Mouse (Mus musculus) CH12.LX (cell line): Measurements from ENCODE around the gene Klhl8. TPM values are rescaled to one million over a fixed set of nuclear protein-coding genes. Genes with fewer than 3 reads are reported as not detected.
A peak's percentile ranks its signal among the peaks of the same experiment; 100 is the strongest.

Experiments used
- DNase-seq: peaks from one replicate; pipeline ENCODE4 v3.0.0-alpha.2; 2013; ENCODE audit errors: extremely low read depth
- H3K27ac ChIP-seq: 2 replicates; pipeline ENCODE4 v1.5.1; 2012; ENCODE audit warnings: low read depth, mild to moderate bottlenecking, control low read depth, moderate library complexity; ENCODE audit not compliant: insufficient read depth
- H3K27me3 ChIP-seq: replicated peaks from 2 replicates; pipeline ENCODE3; 2012; ENCODE audit warnings: inconsistent platforms
- H3K36me3 ChIP-seq, 2 experiments: replicated peaks in 1 of 2; 2 replicates each; pipeline versions ENCODE3 to v1.6.1; 2012; ENCODE audit warnings: inconsistent platforms in 1 of 2, low read length in 1 of 2, mild to moderate bottlenecking in 1 of 2, mixed read lengths in 1 of 2, moderate library complexity in 1 of 2; ENCODE audit not compliant: control insufficient read depth in 1 of 2, insufficient read depth in 1 of 2
- H3K4me1 ChIP-seq, 2 experiments: 2 replicates each; pipeline ENCODE4 v1.6.1; 2012; ENCODE audit warnings: inconsistent platforms in 1 of 2, moderate library complexity in 1 of 2; ENCODE audit not compliant: insufficient read depth in 2 of 2, control insufficient read depth in 1 of 2
- H3K4me2 ChIP-seq: 2 replicates; pipeline ENCODE4 v1.6.1; 2012; ENCODE audit warnings: low read depth, mild to moderate bottlenecking, control low read depth; ENCODE audit not compliant: poor library complexity, insufficient read depth, severe bottlenecking
- H3K4me3 ChIP-seq, 3 experiments: fragments of 150-350 bp in 1 of 3; sonication (generic) in 1 of 3; replicated peaks in 1 of 3; 2 replicates each; pipeline versions ENCODE3 to v1.5.1; 2011 to 2012; ENCODE audit warnings: low read depth in 2 of 3, low read length in 2 of 3, mild to moderate bottlenecking in 2 of 3, moderate library complexity in 2 of 3, control low read depth in 1 of 3, improper control_type of control experiment in 1 of 3, inconsistent platforms in 1 of 3, mixed read lengths in 1 of 3; ENCODE audit not compliant: poor library complexity in 1 of 3
- H3K79me2 ChIP-seq: replicated peaks from 2 replicates; pipeline ENCODE4 v1.6.1; 2012; ENCODE audit warnings: mild to moderate bottlenecking, moderate library complexity; ENCODE audit not compliant: control insufficient read depth, poor library complexity, insufficient read depth, severe bottlenecking; ENCODE audit errors: extremely low read depth
- H3K9ac ChIP-seq: 2 replicates; pipeline ENCODE4 v1.6.1; 2012; ENCODE audit warnings: low read depth, mild to moderate bottlenecking, control low read depth, moderate library complexity; ENCODE audit not compliant: insufficient read depth
- H3K9me3 ChIP-seq: replicated peaks from 2 replicates; pipeline ENCODE3; 2012; ENCODE audit warnings: low read length, inconsistent platforms, mixed read lengths
- CHD2 ChIP-seq: IDR thresholded peaks from 2 replicates; pipeline ENCODE4 v1.6.1; 2011; ENCODE audit warnings: low read length, improper control_type of control experiment
- CTCF ChIP-seq, 2 experiments: IDR thresholded peaks in 1 of 2; conservative IDR thresholded peaks in 1 of 2; 2 replicates each; pipeline ENCODE4 v1.5.1; 2011 to 2012; ENCODE audit warnings: low read depth in 2 of 2, low read length in 2 of 2, improper control_type of control experiment in 1 of 2, inconsistent platforms in 1 of 2, mild to moderate bottlenecking in 1 of 2, moderate library complexity in 1 of 2
- E2F4 ChIP-seq: IDR thresholded peaks from 2 replicates; pipeline ENCODE4 v1.6.1; 2011; ENCODE audit warnings: low read depth, low read length, improper control_type of control experiment; ENCODE audit not compliant: insufficient replicate concordance
- ELF1 ChIP-seq: IDR thresholded peaks from 2 replicates; pipeline ENCODE4 v1.6.1; 2014; ENCODE audit warnings: low read depth, mild to moderate bottlenecking, inconsistent platforms, low read length, improper control_type of control experiment
- GABPA ChIP-seq: IDR thresholded peaks from 2 replicates; pipeline ENCODE4 v1.6.1; 2012; ENCODE audit warnings: low read depth, low read length, improper control_type of control experiment, inconsistent platforms; ENCODE audit not compliant: insufficient replicate concordance
- HCFC1 ChIP-seq: IDR thresholded peaks from 2 replicates; pipeline ENCODE4 v1.6.1; 2012; ENCODE audit warnings: low read depth, mild to moderate bottlenecking, inconsistent platforms, low read length, improper control_type of control experiment
- IRF4 ChIP-seq: IDR thresholded peaks from 2 replicates; pipeline ENCODE4 v1.6.1; 2014; ENCODE audit warnings: low read depth, mild to moderate bottlenecking, inconsistent platforms, low read length, improper control_type of control experiment
- JUND ChIP-seq: conservative IDR thresholded peaks from 2 replicates; pipeline ENCODE4 v1.6.1; 2011; ENCODE audit warnings: low read depth, low read length, improper control_type of control experiment
- MAFK ChIP-seq: IDR thresholded peaks from 2 replicates; pipeline ENCODE4 v1.6.1; 2011; ENCODE audit warnings: low read length, improper control_type of control experiment; ENCODE audit not compliant: insufficient replicate concordance
- MAX ChIP-seq: IDR thresholded peaks from 2 replicates; pipeline ENCODE4 v1.6.1; 2011; ENCODE audit warnings: low read length, improper control_type of control experiment
- NELFE ChIP-seq: IDR thresholded peaks from 2 replicates; pipeline ENCODE4 v1.6.1; 2011; ENCODE audit warnings: low read depth, low read length, improper control_type of control experiment
- NRF1 ChIP-seq: IDR thresholded peaks from 2 replicates; pipeline ENCODE4 v1.6.1; 2014; ENCODE audit warnings: low read depth, mild to moderate bottlenecking, inconsistent platforms, low read length, improper control_type of control experiment, moderate library complexity
- PAX5 ChIP-seq: IDR thresholded peaks from 2 replicates; pipeline ENCODE4 v1.6.1; 2012; ENCODE audit warnings: low read length, inconsistent platforms, mixed read lengths
- POLR2AphosphoS2 ChIP-seq: IDR thresholded peaks from 2 replicates; pipeline ENCODE4 v1.6.1; 2011; ENCODE audit warnings: low read depth, low read length, improper control_type of control experiment
- RAD21 ChIP-seq: IDR thresholded peaks from 2 replicates; pipeline ENCODE4 v1.6.1; 2011; ENCODE audit warnings: low read depth, mild to moderate bottlenecking, low read length, improper control_type of control experiment, moderate library complexity
- RCOR1 ChIP-seq: conservative IDR thresholded peaks from 2 replicates; pipeline ENCODE4 v1.6.1; 2012; ENCODE audit warnings: low read depth, mild to moderate bottlenecking, inconsistent platforms, low read length, improper control_type of control experiment
- ZKSCAN1 ChIP-seq: IDR thresholded peaks from 2 replicates; pipeline ENCODE4 v1.6.1; 2012; ENCODE audit warnings: low read depth, inconsistent platforms, low read length, improper control_type of control experiment, borderline replicate concordance
- dilution Hi-C: fragments of 300-500 bp; cut with MboI; formaldehyde crosslinking; loops from 2 replicates; pipeline ENCODE4 v1.14.3; 2020; ENCODE audit warnings: low sequenced_read_pairs; ENCODE audit not compliant: extremely low pct_unique_long_range_greater_than_20kb, extremely low pct_ligation_motif_present
- in situ Hi-C: fragments of 300-500 bp; cut with MboI; formaldehyde crosslinking; loops from 3 replicates; pipeline ENCODE4 v1.14.3; 2019; ENCODE audit warnings: low sequenced_read_pairs, low pct_ligation_motif_present, low pct_unique_long_range_greater_than_20kb, mixed read lengths
- polyA plus RNA-seq: library from polyadenylated mRNA; unstranded; fragments of >175 nt; gene quantifications from 2 replicates; pipeline ENCODE4 v1.2.1, GENCODE M21; 2012; ENCODE audit warnings: low read depth; ENCODE audit not compliant: insufficient read length
- total RNA-seq, 2 experiments: library from RNA; depleted of rRNA; stranded (reverse); fragments of 300-350 nt in 1 of 2; fragments of >200 nt in 1 of 2; gene quantifications; 2 replicates each; pipeline ENCODE4 v1.2.3; 2012 to 2014

Klhl8 gene
- total and polyA plus RNA-seq, 3 experiments: 3.4 to 15.6 (median 5.4) TPM

DNA sequence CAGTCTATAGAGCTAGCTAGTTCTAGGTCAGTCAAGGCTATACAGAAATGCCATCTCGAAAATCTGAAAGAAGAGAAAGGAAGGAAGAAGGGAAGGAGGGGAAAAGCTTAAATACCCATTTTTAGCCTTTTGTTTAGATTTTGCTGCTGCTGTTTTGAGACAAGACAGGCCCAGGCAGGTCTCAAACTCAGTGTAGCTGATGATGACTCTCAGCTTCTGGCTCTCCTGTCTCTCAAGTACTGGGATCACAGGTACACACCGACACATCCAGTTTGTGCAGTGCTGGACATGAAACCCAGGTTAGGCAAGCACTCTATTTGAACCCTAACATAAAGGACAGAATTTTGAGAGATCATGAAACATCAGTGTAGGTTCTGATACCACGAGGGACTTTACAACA, 1.6 kb downstream of the Klhl8 start:
- dilution Hi-C loops: no loop called here
- in situ Hi-C loops: no loop called here

DNA sequence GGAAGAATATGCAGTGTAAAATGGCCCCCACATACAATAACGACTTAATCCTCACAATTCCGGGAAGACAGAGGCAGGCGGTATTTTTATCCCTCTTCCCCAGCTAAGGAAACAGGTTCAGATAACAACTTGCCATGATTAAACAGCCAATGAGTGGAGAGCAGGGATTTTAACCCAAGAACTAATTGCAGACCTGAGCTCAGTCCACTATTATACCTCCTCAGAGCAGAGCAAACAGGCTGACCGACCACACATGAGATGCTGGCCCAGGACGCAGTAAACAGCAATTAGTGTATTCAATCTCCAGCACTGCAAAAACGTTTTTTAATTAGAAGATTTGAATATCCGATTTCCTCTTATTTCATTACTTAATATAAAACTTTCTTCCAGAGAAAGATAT, 2.2 kb downstream of the Klhl8 start:
- dilution Hi-C loops: no loop called here
- TF ChIP-seq CHD2 (no peak), ELF1 (no peak), POLR2AphosphoS2 (no peak)
- TF ChIP-seq, all 38 proteins: peak for 0
- Histone ChIP-seq H3K79me2 (peaks cover 2% of the 10 kb centered on the region; the same call in 1 of the 2 replicates), H3K27me3 (peaks cover 5% of the 10 kb centered on the region), H3K9ac (no peak overlapping the region), H3K4me2 (no peak overlapping the region), H3K4me1 (peaks cover 12 to 25% of the 10 kb centered on the region in 2 experiments), H3K27ac (no peak overlapping the region), H3K36me3 (no peaks in the 10 kb centered on the region), H3K4me3 (no peak overlapping the region), H3K9me3 (no peaks in the 10 kb centered on the region)
- in situ Hi-C loops: no loop called here
- no peak for DNase-seq

More for the DNA sequence above, 1.6 kb downstream of the Klhl8 start:
- no peak for DNase-seq
- Histone ChIP-seq H3K79me2 (no peaks in the 10 kb centered on the region; the same call in 1 of the 2 replicates), H3K9me3 (no peaks in the 10 kb centered on the region), H3K27me3 (peaks cover 5% of the 10 kb centered on the region), H3K4me3 (no peak overlapping the region), H3K36me3 (no peaks in the 10 kb centered on the region), H3K27ac (no peak overlapping the region), H3K9ac (peak overlapping the region; percentile 21; the same call in 1 of the 2 replicates), H3K4me1 (peaks cover 14 to 31% of the 10 kb centered on the region in 2 experiments), H3K4me2 (peak overlapping the region; percentile 46)
- TF ChIP-seq HCFC1: no peak
- no peak for TF ChIP-seq POLR2AphosphoS2
- TF ChIP-seq RCOR1: no peak
- no peak for TF ChIP-seq IRF4
- TF ChIP-seq CTCF (conservative IDR thresholded peaks at IDR 0.05 in 1 of 2, IDR thresholded peaks at IDR 0.05 in 1 of 2; ENCODE audit: low read depth in 2 of 2, low read length in 2 of 2): no peak
- no peak for TF ChIP-seq GABPA
- no peak for TF ChIP-seq JUND
- no peak for TF ChIP-seq MAX
- no peak for TF ChIP-seq RAD21
- TF ChIP-seq MAFK: no peak
- no peak for TF ChIP-seq ZKSCAN1
- TF ChIP-seq PAX5: no peak
- TF ChIP-seq NELFE: no peak
- TF ChIP-seq E2F4: no peak
- no peak for TF ChIP-seq NRF1
